Mouse (Mus musculus): ENCODE results near the gene Fam214b. TPM values are rescaled to one million over a fixed set of nuclear protein-coding genes. Genes with fewer than 3 reads are reported as not detected.

The Fam214b gene
- total RNA-seq, 2 experiments from 2014 or later: 39.2 to 39.8 TPM

DNA sequence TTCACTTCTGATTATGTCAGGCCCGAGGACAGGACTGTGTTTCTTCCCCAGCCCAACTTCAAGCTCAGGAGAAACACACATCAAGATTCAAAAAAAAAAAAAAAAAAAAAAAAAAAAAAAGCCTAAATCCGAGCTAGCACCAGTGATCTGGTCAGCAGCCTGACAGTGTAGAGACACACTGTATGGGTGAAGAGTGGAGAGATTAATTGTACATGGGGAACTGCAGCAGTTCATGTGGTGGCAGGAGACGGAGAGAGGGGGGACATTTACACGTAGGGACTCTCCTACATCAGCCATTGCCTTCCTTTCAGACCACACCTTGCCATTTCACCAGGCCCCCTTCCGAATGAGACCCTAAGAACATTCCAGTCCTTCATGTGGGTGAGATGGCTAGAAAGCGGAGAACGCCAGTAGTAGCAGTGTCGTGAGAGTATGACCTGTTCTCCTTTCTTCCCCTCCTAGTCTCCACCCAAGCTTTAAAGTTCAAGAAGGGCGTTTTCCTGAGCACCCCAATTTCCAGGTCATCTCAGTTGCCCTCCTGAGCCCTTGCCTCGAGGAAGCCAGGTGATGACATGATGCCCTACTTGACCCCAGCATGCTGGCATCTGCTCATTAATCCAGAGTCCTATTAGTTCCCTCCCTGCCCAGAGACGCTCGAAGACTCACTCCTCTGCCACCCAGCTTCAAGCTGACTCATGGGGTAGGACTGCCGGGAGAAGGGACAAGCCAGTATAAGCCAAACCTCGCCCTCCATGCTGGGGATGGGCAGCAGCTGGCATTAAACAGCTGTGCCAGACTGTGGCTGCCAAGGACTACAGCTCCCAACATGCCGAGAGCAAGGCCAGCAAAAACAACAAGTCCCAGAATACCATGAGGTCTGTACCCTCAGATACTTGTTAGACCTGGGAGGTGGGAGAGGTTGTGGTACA lies 7.2 kb downstream of the Fam214b start:
- peak in 1 of 2 experiments; percentile 50 for DNase-seq

DNA sequence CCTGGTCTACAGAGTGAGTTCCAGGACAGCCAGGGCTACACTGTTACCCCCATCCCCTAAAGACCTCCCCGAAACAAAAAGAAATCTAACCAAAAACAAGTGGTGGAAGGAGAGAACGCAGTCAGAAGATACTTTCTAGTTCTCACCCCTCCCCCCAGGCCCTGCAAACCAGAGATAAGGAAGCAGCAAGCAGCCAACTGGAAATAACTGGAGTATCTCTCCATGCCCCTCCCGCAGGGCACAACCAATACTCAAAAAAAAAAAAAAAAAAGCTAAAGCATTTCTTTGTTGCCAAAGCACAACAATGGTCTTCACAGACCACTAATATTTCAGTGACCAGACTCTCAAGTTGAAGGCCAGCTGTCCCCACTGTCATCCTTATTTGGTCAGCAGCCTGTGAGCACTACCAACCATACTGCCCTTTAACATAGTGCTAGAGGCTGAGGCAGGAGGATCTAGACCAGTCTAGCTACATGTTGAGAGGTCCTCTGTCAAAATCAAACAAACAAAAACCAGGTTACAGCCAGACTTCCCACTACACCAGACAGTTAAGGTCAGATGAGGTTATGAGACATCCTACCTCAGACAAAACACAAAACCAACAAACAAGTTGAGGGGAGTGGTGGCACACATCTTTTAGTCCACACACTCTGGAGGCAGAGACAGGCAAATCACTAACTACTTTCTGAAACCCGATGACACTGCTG lies 8.0 kb downstream of the Fam214b start:
- no peak for DNase-seq

DNA sequence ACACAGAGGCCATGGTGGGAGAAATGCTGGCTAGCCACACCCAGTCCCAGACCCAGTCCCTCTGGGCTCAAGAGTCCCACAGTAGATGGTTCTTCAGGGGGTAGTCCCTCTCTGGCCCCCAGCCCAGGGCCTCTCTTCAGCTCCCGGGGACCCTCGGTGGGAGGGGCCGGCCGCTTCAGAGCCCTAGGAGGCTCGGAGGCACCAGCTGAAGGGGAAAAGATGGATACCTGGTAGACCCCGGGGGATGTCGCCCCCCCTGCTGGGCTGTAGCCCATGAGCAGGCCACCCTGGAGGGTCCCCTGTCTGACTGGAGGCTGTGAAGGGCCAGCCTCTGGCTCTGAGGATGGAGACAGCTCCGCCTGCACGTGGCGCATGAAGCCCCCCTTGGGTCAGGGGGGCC lies 9.7 kb downstream of the Fam214b start:
- no peak for DNase-seq

DNA sequence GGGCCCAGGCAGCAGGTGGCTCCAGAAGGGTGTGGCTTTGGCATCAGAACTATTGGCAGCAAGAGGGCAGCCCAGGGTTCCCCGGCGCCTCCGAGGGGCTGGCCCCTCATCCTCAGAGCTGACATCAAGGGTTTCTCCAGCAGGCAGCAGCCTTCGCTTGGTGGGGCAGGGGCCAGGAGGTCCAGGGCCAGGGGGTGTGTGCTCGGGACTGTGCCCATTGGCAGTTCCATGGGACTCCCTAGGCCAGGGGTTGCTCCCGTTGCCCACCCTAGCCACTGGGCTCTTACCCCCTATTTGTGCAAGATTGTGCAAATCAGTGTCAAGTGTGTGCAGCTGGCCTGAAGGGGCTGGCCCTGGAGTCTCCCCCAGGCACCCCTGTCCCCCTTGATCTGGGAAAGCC lies 10.2 kb downstream of the Fam214b start:
- no peak for DNase-seq

DNA sequence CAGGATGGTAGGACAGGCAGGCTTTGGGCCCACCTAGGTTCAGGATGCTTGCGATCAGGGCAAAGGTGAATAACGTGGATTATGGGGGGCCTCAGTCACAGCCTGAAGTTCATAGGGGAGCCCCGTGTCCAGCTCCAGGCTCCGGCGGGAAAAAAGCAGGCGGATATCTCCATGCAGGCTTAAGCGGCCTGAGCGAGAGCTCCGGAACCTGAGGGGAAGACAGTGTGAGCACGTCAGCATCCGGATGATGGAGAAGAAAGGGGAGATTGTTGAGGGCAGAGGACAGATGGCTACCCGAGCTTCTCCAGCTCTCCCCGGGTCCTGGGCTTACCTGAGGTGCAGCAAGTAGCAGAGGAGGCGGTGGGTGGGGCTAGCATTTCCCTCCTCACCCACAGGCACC lies 12.5 kb downstream of the Fam214b start:
- no peak for DNase-seq

DNA sequence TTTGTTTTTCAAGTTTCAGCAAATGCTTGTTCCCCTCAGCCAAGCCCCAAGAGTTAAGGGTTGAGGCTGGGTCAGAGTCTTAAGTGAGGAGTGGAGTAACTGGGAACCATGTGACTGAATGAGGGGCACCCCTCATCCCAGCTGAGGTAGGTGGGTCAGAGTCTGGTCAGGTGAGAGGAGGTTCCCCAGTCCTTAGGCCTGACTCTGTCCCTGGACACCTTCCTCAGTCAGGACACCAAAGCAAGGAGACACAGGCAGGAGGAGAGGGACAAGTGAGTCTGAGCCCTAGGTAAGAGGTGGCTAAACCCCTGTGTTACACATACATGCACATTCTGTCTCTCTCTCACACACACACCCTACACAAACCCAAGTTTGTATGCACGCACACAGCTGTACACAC lies 13.5 kb downstream of the Fam214b start:
- no peak for DNase-seq

DNA sequence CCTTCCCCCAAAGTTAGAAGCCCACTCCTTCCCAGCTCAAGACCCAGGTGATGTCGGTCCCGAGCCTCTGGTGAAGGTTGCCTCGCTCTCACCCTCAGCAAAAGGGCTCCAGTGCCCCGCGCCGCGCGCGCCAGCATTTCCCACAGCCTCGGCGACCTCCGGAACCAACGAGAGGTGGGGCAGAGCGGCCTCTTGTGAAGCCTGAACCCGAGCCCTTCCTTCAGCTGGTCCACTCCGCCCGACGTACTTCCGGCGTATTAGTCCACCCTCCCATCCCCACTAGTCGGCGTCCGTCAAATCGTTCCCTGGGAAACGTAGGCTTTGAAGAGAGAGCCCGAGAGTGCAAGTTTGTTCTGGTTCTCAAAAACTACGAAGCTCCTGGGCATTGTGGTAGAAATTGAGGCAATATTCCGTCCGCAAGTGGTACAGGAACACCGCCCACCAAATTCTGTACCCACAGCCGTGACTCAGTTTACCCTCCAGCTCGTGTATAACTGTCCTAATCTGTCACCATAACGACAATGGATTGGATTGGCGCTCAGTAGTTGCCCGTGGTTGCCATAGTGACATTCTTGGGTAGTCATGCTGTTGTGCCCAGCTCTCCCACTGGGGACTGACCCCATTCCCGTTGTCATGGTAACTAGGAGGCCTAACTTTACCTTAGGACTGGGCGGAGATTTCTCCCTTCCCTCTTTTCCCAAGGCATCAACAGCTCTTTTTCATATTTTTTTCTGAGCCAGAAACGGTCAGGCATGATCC lies 14.6 kb downstream of the Fam214b start, which contains the start of gene Stoml2:
Gene Stoml2, minus strand, starts transcription at position 474 of the 759 bp plus-strand sequence.
- peak; percentile 89 to 92 for DNase-seq

DNA sequence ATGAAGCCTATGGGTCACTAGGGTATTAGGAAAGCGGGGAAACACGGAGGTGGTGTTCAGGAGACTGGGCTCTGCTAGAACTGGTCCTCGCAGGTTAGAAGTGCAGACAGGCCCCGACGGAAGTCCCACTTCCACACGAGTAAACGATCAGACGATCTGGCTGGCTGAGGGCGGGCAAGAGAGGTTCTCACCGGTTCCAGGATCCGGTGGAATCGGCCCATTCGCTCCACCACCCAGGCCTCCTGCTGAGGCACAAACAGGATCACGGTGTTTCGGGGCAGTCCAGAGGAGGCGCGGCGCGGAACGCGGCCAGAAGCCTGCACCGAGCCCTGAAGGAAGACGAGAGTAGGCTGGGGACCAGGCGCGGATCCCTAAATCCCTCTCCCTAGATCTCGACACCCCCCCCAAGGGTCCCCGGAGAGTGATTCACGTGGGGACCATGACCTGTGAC lies 15.2 kb downstream of the Fam214b start:
- no peak for DNase-seq

DNA sequence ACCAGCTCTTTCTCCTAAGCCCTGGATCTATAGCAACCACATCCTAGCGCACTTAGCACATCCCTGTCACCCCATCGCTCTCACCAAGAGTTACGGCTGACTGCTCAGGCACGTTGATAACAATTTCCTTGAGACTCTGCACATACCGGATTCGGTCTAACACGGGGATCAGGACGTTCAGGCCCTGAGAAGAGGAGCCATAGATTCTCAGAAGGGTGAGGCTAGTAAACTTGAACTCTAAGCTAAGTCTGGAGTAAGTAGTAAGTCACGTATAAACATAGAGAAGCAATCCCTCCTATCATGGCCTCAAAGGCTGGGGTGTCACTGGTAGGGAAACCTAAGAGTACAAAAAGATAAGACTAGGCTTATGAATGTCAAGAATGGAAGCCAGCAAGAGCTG lies 15.7 kb downstream of the Fam214b start:
- no peak for DNase-seq

DNA sequence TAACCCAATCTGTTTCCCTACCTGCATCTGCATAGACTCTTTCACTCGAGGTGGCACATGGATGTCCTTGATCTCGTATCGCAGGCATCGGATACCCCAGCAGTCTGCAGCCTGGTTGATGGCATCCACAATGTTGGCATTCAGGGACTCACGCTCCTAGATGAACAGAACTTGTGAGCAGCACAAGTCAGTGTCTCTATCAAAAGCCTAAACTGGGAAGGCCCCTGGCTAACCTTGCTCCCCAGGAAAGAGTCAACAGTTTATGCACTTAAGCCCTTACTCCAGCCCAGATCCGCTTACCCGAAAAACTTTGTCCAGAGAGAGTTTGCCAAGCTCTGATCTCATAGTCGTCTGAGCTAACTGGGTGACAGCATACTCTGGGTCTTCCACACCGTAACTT lies 16.3 kb downstream of the Fam214b start:
- no peak for DNase-seq

DNA sequence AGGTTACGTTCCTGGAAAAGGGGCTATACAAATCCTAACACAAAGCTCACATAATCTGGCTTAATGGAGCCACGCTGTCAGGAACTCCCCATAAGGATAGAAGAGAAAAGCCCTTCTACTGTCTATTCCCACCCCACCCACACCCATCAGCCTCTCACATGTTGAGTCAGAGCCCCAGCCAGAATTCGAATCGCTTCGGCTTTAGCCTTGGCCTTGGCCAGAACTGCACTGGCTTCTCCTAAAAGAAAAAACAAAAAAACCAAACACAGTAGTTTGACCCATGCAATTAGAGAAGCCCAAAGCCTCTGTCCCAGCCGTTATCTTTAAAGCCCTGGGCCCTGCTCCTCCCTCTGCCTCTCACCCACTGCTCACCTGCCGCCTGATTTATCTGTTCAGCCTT lies 16.9 kb downstream of the Fam214b start:
- DNase-seq: no peak

DNA sequence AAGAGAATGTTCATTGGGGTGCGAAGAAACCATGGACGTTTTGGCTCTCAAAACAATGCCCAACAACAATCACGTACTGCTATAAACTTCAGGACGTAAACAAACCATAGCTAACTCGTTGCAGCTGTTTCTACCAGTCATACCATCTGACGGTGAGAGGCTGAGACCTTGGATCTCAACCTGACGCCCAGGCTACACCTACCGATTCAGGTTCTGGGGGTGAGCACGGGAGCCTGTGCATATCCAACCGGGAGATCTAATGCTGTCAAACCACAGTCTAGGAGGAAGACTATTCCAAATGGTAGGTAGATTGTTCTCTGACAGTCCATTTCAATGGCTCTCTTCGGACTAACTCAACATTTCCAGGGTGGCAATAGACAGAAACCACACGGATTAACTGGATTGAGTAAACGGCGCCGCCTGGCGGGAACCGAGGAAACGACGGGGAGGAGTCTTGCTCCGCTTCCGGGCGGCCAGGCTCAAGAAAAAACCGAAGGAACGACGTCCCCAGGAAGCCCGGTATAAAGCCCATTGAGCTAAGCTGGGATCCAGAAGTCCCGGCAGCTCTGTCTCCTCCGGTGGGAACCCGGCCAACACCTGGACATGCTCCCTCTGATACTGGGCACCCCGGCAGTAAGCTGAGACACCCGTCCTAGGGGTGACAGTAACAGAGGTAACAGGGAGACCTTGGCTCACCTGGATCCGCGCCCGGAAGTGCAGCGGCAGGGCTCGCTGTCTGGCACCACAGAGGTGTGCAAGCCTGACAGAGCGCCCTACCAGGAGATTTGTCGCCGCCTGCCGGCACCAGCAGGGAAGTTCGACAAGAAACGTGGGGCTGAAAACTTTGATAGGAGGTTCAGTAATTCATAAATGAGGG lies 20.7 kb downstream of the Fam214b start, which contains the start of gene Pigo:
Gene Pigo, minus strand, starts transcription at position 736 of the 877 bp plus-strand sequence.
- DNase-seq: peak; percentile 93 to 94

DNA sequence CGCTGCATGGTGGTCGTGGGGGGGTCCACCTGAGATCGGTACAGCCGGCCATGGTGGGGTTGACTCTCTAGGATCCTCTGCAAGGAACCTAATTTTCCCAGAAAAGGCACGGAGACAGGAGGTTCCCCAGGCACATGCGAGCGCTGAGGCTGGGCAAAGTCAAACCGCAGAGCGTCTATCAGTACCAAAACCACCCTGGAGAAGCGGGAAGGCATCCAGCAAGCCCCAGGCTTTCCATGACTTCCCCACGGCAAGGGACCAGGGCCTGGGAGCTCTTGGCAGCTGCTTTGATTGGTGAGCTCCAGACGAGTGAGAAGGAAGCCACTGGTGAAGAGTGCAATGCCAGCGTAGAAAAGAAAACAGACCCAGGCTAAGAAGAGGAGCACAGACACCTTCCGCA lies 21.3 kb downstream of the Fam214b start:
- DNase-seq: no peak

DNA sequence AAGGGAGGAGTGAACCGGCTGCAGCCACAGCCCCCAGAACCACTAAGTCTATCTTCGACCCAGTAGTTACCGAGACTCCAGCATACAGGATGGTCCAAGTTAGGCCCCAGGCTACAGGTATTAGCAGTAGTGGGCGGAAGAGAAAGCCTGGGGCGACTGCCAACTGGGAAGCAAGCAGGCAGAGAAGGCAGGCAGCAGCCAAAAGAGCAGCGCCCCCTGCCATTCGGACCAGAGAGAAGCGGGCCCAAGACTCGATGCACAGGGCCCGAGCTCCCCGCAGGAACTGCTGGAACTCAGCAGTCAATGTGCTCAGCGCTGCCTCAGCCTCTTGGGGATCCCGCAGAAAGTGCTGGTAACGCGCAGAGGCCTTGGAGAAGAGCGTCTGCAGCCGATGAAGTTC lies 24.7 kb downstream of the Fam214b start:
- no peak for DNase-seq

DNA sequence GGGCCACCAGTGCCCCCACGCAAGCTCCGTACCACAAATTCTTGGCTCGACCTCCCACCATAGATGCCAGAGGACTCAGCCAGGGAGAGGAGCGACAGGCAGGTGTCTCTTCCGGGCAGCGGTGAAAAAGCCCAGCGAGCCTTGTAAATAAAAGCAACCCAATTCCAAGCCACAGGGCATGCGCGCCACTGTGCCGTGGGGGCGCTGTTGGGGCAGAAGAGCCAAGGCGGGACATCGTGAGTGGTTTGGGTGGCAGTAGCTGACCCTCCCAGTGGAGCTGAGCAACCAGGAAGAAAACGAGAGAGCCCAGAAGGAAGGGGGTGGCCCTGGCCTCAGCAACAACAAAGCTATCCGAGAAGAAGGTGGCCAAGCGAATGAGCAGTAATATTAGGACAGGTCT lies 25.1 kb downstream of the Fam214b start:
- no peak for DNase-seq

DNA sequence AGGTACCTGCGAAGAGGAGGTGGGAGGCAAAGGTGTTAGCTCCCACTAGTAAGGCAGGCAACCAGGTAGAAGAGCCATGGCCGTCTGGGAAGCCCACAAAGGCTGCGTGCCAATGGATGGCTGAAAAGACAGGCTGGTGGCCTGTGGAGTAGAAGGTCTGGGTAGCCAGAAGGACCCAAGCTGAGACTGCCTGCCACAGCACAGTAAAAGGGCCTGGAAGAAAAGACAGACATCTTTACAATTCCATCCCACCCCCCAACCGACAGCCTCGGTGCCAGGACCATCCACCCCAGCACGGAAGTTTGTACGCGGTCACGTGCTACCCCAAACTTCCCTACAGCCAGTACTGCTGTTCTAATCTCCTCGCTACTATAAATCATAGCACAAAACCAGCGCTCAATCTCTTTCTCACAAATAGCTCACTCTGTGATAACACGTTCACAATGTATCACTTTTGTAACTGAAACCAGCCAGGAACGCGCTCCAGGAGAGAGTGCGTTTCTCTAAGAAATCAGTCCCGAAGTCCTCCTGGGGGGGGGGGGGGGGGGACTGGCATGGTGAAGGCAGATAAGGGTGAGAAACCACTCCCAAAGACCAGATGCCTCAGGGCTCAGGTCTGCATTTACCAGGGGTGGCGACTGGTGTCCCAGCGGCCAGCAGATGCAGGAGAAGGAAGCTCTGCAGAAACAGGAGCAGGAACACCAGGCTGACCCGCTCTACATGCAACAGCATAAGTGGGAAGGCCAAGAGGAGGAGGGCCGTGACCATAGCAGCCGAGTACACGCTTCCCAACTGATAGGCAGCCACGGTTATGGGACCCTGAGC lies 26.2 kb downstream of the Fam214b start:
- DNase-seq: no peak

DNA sequence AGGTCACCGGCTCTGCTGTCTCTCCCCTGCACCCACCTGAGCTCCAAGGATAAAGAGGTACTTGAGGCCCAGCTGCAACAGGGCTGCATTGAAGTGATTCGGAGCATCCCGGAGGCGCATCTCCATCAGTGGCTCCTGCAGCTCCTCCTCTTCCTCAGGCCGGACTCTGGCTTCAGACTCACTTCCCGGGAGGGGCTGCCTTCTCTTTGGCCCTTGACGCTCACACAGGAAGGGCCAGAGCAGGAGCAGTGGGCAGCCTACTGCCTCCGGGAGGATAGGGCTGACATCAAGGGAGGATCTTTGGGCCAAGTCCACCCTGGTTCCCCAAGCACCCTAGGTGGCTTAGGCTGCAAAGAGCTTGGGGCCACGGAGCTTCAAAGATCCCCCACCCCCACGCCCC lies 26.8 kb downstream of the Fam214b start:
- no peak for DNase-seq

DNA sequence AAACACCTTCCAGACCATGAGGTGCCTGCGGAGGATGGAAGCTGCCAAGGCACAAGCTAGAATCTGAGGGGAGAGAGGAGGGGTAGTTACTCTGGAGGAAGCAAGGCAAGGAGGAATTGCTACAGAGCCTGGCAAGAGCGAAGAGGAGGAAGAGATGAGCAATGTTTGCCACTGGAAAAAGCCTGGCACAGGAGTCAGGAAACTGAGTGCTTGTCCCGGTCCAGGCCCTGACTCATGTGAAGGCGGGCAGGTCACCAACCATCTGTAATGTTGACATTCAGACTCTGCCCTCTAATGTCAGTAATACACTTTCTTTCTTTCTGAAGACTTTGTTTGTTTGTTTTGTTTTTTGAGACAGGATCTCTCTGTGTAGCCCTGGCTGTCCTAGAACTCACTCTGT lies 27.9 kb downstream of the Fam214b start:
- no peak for DNase-seq

DNA sequence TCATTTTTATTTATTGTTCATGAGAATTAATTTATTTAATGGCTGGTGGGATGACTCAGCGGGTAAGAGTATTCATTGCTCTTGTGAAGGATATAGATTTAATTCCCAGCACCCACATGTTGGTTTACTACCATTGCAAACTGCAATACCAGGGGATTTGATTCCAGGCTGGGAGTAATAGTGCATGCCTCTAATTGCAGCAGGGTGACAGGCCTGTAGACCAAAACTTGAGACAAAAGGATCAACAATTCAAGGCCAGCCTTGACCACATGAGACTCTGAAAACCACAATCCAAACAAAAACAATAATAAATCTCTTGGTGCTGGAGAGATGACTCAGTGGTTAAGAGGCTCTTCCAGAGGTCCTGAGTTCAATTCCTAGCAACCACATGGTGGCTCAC lies 33.9 kb downstream of the Fam214b start:
- DNase-seq: no peak

DNA sequence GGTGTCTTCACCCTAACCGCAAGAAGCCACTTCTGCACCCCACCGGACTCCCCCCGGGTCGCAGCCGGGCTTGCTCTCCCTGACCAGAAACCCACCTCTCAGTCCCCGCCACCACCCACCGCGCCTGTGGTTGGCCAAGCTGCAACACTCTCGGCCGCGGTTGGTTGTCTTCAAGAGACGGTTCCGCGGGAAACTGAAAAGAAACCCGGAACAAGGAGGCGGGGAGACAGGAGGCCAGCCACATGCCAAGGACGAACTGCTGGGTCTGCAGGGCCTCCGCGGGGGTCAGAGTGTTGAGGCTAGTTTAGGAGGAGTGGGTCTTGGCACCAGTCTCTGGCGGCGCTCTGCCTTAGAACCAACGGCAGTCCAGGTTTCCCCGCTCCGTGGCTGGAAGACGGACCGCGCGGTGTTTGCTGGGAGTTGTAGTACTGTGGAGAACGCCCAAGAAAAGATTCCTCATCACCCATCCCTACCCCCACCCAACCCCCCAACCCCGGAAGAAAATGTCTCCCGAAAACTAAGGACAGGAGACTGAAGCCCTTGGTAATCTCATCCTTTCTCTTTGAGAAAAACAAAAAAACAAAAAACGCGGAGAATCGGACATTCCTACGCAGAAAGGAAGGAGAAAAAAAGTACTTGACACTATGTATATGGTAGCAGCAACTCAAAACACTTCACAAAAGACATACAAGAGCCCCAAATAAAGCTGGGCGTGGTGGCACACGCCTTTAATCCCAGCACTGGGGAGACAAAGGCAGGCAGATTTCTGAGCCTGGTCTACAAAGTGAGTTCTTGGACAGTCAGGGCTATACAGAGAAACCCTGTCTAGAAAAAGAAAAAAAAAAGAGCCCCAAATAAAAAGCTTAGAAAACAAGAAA lies 35.6 kb downstream of the Fam214b start, which contains the start of gene Fancg:
Gene Fancg, minus strand, starts transcription at position 346 of the 878 bp plus-strand sequence.
- peak; percentile 85 for DNase-seq

Data from layer of hippocampus, postnatal 36 days (tissue).